Mouse (Mus musculus) kidney, adult 10 weeks (tissue): ENCODE data around the gene Tob1. TPM values are rescaled to one million over a fixed set of nuclear protein-coding genes. Genes with fewer than 3 reads are reported as not detected.

Experiments used
- polyA plus RNA-seq: library from polyadenylated mRNA; stranded (reverse); fragments of 350-450 nt; fragmentation: Illumina TruSeq; extraction: RNeasy Lipid Tissue Mini Kit (QIAGEN cat#74804); gene quantifications from one replicate; pipeline ENCODE4 v1.2.3, GENCODE M21; 2014; ENCODE audit warnings: low read depth, low replicate concordance

The Tob1 gene
- polyA plus RNA-seq = 139 TPM

GRCm38 (mm10) chr11:94211124-94211603, at the start of gene Tob1:
TSS of gene Tob1 (plus strand) at chr11:94211454.

GRCm38 (mm10) chr11:94245955-94246788, 34.9 kb downstream of the Tob1 start, which contains the start of gene Wfikkn2:
TSS of gene Wfikkn2 (minus strand) at chr11:94246005.

Other genes starting within 250 kb of the Tob1 start
- not detected for gene Gm20390, start 243.2 kb upstream of the Tob1 start, polyA plus RNA-seq
- 24.6 TPM for gene Nme1, start 242.9 kb upstream of the Tob1 start, polyA plus RNA-seq
- 140 TPM for gene Spag9, start 215.4 kb upstream of the Tob1 start, polyA plus RNA-seq
- not detected for gene Wfikkn2, start 34.6 kb downstream of the Tob1 start, polyA plus RNA-seq
- not detected for gene Gm21885, start 70.4 kb downstream of the Tob1 start, polyA plus RNA-seq
- 152 TPM for gene Luc7l3, start 110.5 kb downstream of the Tob1 start, polyA plus RNA-seq
- 88.3 TPM for gene Ankrd40, start 116.5 kb downstream of the Tob1 start, polyA plus RNA-seq
- 12.2 TPM for gene Abcc3, start 181.5 kb downstream of the Tob1 start, polyA plus RNA-seq